Mouse (Mus musculus): Measurements from ENCODE around the gene Copb1.

DNA sequence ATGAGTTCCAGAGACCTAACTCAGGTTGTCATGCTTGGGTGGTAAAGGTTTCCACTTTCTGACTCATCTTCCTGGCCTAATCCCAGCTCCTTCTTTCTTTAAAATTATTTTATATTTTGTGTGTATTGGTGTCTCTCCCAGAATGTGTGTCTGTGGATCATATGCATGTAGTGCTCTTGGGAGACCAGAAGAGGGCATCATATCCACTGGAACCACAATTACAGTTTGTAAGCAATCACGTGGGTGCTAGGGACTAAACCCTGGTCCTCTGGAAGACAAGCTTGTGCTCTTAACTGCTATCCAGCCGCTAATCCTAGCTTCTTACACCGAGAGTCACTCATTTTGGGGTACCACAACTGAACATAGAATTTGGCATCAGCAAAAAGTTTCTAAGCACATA, 2.8 kb downstream of the Copb1 start:
- TF ChIP-seq CTCF (IDR thresholded peaks at IDR 0.05; ENCODE audit: borderline replicate concordance, control insufficient read depth, extremely low read depth, insufficient read depth, low read length, poor library complexity) (no peak), POLR2A (IDR thresholded peaks at IDR 0.05; ENCODE audit: control insufficient read depth, extremely low read depth, insufficient read depth, low read length, poor library complexity) (no peak)

All from thymus, adult 2 months (tissue).